Mouse (Mus musculus) lung, postnatal 10 days (tissue): ENCODE data around the gene Ccdc154.

Source experiments
- DNase-seq: peaks from one replicate; pipeline ENCODE4 v3.0.0; 2021

Ccdc154 gene

DNA sequence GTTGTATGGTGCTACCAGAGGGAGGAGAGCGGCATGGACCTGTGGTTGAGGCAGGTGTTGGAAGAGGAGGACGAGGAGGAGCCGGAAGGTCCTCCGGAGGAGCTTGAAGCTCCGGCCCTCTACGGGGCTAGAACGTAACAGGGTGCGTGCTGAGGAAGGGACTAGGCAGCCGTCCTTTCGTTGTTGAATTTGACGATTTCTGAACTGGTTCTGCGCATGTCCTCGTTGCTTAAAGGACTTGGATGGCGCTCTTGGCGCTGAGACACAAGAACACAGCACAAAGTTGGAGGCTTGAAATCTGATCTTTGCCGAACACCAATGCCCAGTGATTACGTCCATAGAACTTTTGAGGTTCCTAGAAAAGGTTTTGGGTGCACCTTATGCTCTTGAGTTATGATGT lies 22.7 kb downstream of the Ccdc154 start:
- DNase-seq: no peak

DNA sequence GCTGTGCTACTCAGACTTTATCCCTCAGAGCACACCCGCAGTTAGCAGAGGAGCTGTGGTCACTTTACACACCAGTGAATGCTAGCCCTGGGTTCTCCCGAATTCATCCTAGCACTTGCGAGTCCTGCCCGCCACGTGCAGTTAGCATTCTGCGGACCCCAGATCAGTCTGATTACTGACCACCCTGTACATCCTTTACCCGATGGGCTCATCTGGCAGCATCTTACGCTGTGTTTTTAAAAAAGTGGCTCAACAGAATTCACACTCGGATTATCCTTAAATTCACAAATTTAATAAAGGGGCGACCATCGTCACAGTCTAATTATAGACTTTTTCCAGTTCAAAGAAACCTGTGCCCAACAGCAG lies 25.5 kb downstream of the Ccdc154 start:
- DNase-seq: no peak

DNA sequence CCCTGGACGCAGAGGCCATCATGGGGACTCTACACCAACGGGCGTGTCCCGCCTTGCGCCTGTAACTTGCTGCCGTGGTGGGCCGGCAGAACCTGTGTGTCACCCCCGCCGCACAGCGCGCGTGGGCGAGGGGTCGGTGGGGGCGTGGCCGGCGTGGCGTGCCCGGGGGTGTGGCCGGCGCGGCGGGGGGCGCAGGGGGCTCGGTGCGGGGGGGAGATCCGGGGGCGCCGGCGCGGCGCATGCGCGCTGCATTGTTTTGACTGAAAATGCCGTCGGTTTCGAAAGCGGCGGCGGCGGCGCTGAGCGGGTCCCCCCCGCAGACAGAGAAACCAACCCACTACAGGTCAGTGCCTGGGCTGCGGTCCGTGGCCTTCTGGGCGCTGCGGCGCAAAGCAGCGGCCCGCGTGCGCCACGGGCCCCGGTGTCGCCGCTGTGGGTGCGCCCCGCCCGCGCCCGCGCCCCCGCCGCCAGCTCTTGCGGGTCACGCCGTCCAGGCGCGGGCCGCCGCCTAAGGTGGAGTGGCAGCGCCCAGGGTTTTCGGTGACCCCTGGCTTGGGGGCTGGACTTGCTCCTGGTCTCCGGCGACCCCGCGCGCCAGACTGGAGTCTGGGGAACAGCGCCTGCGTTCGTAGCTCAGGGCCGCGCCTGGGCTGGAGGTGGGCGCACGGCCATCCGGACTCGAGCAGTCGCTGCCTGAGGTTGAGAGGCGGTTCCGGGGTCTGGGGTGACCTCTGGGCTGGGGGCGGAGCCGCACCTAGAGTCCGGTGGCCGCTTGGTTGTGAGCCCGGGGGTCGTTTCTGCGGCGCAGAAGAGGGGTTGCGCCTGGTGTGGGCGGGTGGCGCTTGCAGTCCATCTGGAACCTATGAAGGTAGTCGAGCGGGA lies 26.1 kb downstream of the Ccdc154 start, which contains the start of gene Unkl:
Gene Unkl, plus strand, starts transcription at position 248 of the 882 bp plus-strand sequence.
- DNase-seq: peak; percentile 82

DNA sequence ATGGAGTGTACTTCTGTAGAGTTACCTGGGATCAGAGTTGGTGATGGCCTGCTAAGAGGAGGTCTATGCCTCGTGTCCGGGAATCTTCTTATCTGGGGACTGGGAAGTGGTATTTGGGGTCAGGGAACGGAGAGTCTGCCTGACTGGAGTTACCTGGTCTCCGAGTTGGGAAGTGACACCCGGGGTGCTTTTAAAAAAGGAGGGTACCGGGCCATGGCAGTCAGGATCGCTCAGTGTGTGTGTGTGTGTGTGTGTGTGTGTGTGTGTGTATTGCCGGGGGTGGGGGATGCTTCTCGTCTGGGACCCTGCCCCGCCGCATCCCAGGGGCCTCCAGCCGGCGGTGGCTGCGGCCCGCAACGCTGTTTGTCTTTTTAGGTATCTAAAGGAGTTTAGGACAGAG lies 26.8 kb downstream of the Ccdc154 start:
- DNase-seq: no peak

DNA sequence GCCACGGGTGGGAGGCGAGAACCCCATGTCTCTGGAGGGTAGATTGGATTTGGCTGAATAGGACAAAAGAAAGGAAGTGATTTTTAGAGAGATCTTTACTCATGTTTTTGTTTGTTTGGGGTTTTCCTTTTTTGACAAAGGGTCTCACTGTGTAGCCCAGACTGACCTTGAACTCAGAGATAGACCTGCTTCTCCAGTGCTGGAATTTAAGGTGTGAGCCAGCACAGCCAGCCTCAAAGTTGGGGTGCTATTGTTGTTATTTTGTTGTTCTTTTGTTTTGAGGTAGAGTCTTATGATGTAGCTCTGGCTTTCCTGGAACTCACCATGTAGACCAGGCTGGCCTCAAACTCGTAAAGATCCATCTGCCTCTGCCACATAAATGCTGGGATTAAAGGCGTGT lies 40.1 kb downstream of the Ccdc154 start:
- no peak for DNase-seq

DNA sequence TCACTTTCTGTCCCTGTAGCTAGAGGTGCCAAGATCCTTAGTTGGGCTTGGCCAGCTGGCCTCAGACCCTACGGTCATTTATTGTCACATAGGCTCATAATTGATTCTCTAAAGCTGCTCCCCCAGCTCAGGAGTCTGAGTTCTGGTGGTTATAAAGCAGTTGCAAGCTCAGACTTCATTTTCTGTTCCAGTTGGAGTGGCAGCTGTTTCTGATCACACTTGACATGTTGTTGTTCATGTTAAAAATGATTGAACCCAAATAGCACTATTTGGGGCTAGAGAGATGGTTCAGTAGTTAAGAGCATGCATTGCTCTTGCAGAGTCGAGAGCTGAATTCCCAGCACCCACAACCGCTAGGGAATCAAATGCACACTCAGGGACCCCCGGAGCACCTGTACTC lies 47.7 kb downstream of the Ccdc154 start:
- peak; percentile 60 for DNase-seq

DNA sequence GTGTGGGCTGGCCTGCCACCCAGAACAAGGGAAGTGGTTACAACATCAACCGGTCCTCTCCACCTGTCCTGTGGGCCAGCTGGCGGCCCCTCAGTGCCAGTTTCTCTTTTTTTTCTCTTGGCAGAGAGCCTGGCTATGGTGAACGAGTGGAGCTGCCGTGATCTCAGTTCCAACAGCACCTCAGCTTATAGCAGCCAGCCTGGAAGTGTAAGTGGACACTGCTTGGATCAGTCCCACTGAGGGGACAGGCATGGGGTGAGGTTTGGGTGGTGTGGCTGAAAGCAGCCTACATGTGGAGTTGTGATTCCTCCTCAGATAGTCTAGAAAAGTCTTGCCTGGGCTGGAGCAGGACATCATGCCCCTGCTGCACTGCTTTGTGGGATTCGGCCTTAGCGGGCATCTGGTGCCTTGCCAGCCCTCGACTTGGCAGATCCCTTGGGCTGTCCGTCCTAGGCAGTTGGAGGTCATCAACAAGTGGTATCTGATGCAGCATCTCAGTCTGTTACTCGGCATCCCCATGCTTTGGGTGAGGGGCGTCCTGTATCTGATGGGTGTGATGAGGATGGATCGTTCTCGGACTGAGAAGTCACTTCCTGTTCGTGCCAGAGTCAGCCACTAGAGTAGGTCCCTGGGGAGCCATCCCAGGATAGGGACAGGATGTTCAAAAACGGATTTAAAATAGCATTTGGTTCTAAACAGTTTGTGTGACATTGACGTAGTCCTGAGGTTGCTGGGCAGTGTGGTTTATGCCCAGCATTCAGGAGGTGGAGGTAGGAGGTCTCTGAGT lies 48.6 kb downstream of the Ccdc154 start:
- peak; percentile 62 for DNase-seq

DNA sequence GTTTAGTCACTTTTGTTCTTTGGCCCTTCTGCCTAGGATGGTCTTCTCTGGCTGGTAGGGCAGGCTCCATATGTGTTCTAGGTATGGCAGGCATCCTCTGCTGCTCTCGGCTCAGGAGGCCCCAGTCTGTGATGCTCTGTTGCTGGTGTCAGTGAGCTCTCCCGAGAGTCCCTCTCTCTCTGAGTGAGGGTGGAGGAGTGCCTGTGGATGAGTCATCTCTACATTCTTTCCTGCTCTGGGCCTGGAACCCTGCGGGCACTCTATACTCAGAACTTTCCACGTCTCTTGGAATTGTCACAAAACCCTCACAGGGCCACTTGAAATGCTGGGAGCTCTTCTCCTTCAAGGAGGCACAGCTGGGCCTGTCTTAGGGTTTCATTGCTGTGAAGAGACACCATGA lies 49.4 kb downstream of the Ccdc154 start:
- no peak for DNase-seq

DNA sequence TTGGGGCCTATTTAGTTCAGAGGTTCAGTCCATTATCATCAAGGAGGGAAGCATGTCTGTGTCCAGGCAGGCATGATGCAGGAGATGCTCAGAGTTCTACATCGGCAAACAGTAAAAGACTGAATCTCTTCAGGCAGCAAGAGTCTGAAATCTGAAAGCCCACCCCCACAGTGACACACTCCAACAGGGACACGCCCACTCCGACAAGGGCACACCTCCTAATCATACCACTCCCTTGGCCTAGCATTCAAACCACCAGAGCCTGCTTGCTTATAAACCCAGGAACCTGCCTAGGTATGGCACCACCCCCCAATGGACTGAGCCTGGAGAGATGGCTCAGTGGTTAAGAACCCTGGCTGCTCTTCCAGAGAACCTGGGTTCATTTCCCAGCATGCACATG lies 53.2 kb downstream of the Ccdc154 start:
- no peak for DNase-seq

DNA sequence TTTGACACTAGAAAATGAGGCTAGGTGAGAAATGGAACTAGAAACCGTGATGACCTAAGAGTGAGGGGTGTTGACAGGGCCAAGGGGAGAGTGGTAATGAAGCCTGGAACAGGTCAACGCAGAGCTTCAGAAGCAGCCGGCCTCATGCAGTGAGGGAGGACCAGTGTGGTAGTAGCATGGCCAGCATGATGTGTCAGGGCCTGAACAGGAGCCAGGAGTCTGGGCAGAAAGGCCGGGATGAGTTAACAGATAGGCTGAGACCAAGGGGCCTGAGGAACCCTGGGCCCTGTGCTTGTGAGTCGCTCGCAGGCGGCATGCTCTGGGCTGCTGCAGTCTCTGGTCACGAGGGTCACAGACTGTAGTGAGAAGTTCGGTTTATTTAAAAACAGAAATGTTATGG lies 56.7 kb downstream of the Ccdc154 start:
- DNase-seq: no peak

DNA sequence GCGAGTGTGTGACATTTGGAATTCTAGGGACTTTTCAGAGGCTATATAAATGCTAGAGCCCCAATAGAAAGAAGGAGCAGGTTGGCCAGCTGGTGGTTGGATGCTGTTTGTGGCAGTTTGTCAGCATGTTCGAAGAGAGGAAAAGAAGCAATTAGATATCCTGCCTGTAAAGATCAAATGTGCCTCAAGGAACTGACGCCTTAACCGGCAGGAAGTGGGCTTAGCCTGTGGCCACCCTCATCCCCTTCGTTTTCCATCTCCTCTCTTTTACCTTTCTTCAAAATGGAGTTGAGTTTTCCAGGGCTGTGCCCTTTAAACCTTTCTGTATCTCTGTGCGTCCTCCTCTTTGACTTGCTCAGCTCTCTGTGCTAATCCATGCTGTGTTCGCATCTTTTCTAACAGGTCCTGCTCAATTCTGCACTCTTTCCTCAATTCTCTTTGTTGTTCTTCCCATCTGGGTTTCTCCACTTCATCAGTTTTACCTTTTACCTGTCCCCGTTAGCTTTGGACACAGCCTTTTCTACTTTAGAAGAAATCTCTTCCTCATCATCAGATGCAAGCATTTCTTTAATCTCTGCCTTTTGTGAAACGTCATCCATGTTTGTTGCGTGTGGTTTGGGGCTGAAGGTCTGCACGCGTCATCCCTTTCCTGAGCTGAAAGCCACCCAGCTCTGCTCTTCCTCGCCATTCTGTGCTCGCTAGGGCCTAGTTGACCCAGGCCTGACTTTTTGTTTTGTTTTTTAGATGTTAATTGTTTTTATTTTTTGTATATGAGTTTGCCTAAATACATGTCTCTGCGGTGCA lies 57.4 kb downstream of the Ccdc154 start:
- DNase-seq: no peak

DNA sequence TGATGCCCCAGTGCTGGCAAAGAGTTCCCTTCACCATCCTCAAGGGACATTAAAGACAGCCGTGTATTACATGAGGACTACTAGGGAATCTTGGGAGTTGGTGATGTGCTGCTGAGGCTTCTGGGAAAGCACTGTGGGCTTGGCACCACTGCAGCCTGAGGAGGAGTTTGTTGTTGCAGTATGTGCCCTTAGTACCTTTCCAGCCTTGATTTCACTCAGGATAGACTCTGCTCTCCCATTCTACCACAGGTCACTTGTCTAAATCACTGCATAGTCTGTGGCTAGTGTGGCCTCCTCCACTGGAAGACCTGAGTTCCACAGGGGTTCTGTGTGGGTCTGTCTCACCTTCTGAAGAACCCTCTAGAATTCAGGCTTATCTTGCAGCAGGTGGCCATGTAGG lies 58.5 kb downstream of the Ccdc154 start:
- DNase-seq: no peak
